Mouse (Mus musculus) stomach, embryonic 14.5 days (tissue): ENCODE measurements at regions not wholly inside any gene's neighbourhood (a gene's known extent, or its start where the extent isn't known, plus 50 kb on each side); places are given as distances from the start of the nearest gene placed in this dataset. TPM values are rescaled to one million over a fixed set of nuclear protein-coding genes. Genes with fewer than 3 reads are reported as not detected.
A peak's percentile ranks its signal among the peaks of the same experiment; 100 is the strongest.

Experiments used
- microRNA counts: library from miRNA; unstranded; fragments of <30 nt; microRNA quantifications from one replicate; lab custom pipeline; 2016
- microRNA-seq: library from miRNA; unstranded; fragments of <30 nt; microRNA quantifications from one replicate; pipeline ENCODE4, GENCODE M21; 2016

MicroRNAs encoded in the stretch of these regions (microRNA counts, 519-probe panel; counts per million panel counts)
- 2,551 counts per million, percentile 43 among the panel's probes with 10 or more counts for microRNA mmu-miR-129-3p (lab: Ali Mortazavi, UCI)
- microRNA mmu-miR-129-5p (lab: Ali Mortazavi, UCI): 1,932 counts per million, percentile 20 among the panel's probes with 10 or more counts

Small RNAs in the stretch of these regions (microRNA-seq; reads per million reads assigned to microRNA genes)
- not detected for gene Mir129-2
- gene Mir129b: not detected
